25 mouse cellular contexts compared by ENCODE assay signal in the genomic region with DNA sequence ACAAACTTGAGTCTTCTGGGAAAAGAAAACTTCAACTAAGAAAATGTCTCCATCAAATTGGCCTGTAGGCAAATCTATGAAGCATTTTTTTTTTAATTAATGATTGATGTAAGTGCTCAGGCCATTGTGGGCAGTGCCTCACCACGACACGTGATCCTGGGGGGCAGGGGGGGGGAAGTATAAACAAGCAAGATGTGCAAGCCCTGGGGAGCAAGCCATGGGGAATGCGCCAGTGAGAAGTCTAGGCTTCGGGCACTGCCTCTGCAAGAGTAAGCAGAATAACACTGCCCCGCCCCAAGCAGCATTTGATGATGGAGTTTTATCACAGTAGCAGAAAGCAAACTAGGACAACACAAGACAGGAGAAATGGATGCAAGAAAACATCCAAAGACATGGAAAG. TPM values are rescaled to one million over a fixed set of nuclear protein-coding genes. Genes with fewer than 3 reads are reported as not detected.
DNase-seq lines count a peak whose midpoint lies in the region; ATAC-seq and TF ChIP-seq lines count a peak whose summit lies in the region.
"Had no signal": no experiment of that assay in that cellular context is flagged by ENCODE, and none has a peak within 500 bp of the region (broad histone marks: within the 10 kb centered on the region; RNA-seq: fewer than 3 reads in every experiment).

No protein-coding gene starts in this region.

- no peak for TF ChIP-seq POLR2A in CH12.LX (IDR thresholded peaks at IDR 0.05; ENCODE audit: low read depth, low read length)

- H3K27me3 ChIP-seq in CH12.LX (replicated peaks) = no peaks in the 10 kb centered on the region
- no peaks in the 10 kb centered on the region for H3K27me3 ChIP-seq in kidney, postnatal 0 days (ENCODE audit: insufficient read depth, low read length)
- H3K27me3 ChIP-seq: embryonic facial prominence, embryonic 13.5 days; forebrain, embryonic 15.5 days; heart, embryonic 13.5 days; limb, embryonic 12.5 days; liver, embryonic 15.5 days; midbrain, embryonic 15.5 days had no signal

- peak; percentile 47 for DNase-seq in 3T3-L1 (ENCODE audit: low read depth, low spot score)
- DNase-seq in CH12.LX (ENCODE audit: extremely low read depth) = no peak
- peak; percentile 24 for DNase-seq in kidney, postnatal 0 days (ENCODE audit: low spot score)
- peak; percentile 48 to 65 for DNase-seq in kidney, postnatal 4 days
- no peak for DNase-seq in urinary bladder, adult 2 months (ENCODE audit: low spot score)
- no peak for DNase-seq in thymus, postnatal 4 days
- DNase-seq: adrenal gland, postnatal 25 days; cerebellum, adult 11-12 months; cerebellum, adult 9-11 months; heart, postnatal 10 days; layer of hippocampus, postnatal 36 days; lung, embryonic 14.5 days; lung, postnatal 14 days; right cerebral cortex, postnatal 4 days; thymus, adult 2 months; thymus, postnatal 36 days had no signal

- TF ChIP-seq CTCF in CH12.LX (conservative IDR thresholded peaks at IDR 0.05 in 1 of 2, IDR thresholded peaks at IDR 0.05 in 1 of 2; ENCODE audit: low read depth in 2 of 2, low read length in 2 of 2) = no peak
- no peak for TF ChIP-seq CTCF in kidney, postnatal 0 days (IDR thresholded peaks at IDR 0.05; ENCODE audit: low read depth)

- ATAC-seq in kidney, postnatal 0 days (replicated peaks; ENCODE audit: low FRiP score, low read depth) = peak; percentile 70
- ATAC-seq: forebrain, embryonic 15.5 days; midbrain, embryonic 15.5 days had no signal

- in situ Hi-C loops in CH12.LX (cut with MboI; ENCODE audit: low pct_ligation_motif_present, low pct_unique_long_range_greater_than_20kb, low sequenced_read_pairs) = no loop called here

- dilution Hi-C loops in CH12.LX (cut with MboI; ENCODE audit: extremely low pct_ligation_motif_present, extremely low pct_unique_long_range_greater_than_20kb, low sequenced_read_pairs) = no loop called here

- no peaks in the 10 kb centered on the region for H3K79me2 ChIP-seq in CH12.LX (replicated peaks; ENCODE audit: control insufficient read depth, extremely low read depth, insufficient read depth, poor library complexity, severe bottlenecking)

- 43% methylated on average over 5 of the region's 5 CpGs for WGBS in kidney, postnatal 0 days

- no peak overlapping the region for H3K9ac ChIP-seq in CH12.LX (ENCODE audit: insufficient read depth, low read depth)
- no peak overlapping the region for H3K9ac ChIP-seq in kidney, postnatal 0 days (ENCODE audit: low read depth, low read length)
- H3K9ac ChIP-seq: embryonic facial prominence, embryonic 13.5 days; forebrain, embryonic 15.5 days; heart, embryonic 13.5 days; hindbrain, embryonic 14.5 days; limb, embryonic 12.5 days; liver, embryonic 15.5 days; lung, embryonic 14.5 days; midbrain, embryonic 15.5 days had no signal

- no peaks in the 10 kb centered on the region for H3K36me3 ChIP-seq in CH12.LX (replicated peaks in 1 of 2; ENCODE audit: control insufficient read depth in 1 of 2, insufficient read depth in 1 of 2, low read length in 1 of 2)
- no peaks in the 10 kb centered on the region for H3K36me3 ChIP-seq in kidney, postnatal 0 days (ENCODE audit: insufficient read depth, low read length)
- H3K36me3 ChIP-seq: embryonic facial prominence, embryonic 13.5 days; forebrain, embryonic 10.5 days; forebrain, embryonic 15.5 days; G1E; heart, embryonic 13.5 days; limb, embryonic 12.5 days; liver, embryonic 15.5 days; midbrain, embryonic 15.5 days had no signal

- TF ChIP-seq RAD21 in CH12.LX (IDR thresholded peaks at IDR 0.05; ENCODE audit: low read depth, low read length) = no peak

- no peak overlapping the region for H3K4me2 ChIP-seq in CH12.LX (ENCODE audit: insufficient read depth, low read depth, poor library complexity, severe bottlenecking)
- H3K4me2 ChIP-seq in kidney, postnatal 0 days (ENCODE audit: low read length) = no peak overlapping the region
- H3K4me2 ChIP-seq: embryonic facial prominence, embryonic 13.5 days; forebrain, embryonic 15.5 days; heart, embryonic 13.5 days; hindbrain, embryonic 14.5 days; limb, embryonic 12.5 days; liver, embryonic 15.5 days; lung, embryonic 14.5 days; midbrain, embryonic 15.5 days had no signal

- no peak overlapping the region for H3K27ac ChIP-seq in CH12.LX (ENCODE audit: insufficient read depth, low read depth)
- no peak overlapping the region for H3K27ac ChIP-seq in kidney, postnatal 0 days
- H3K27ac ChIP-seq: embryonic facial prominence, embryonic 13.5 days; forebrain, embryonic 10.5 days; forebrain, embryonic 15.5 days; heart, embryonic 13.5 days; hindbrain, embryonic 14.5 days; limb, embryonic 12.5 days; liver, embryonic 15.5 days; midbrain, embryonic 15.5 days had no signal

- no peak overlapping the region for H3K4me3 ChIP-seq in CH12.LX (replicated peaks in 1 of 3; ENCODE audit: low read depth in 2 of 3, low read length in 2 of 3, poor library complexity in 1 of 3)
- no peak overlapping the region for H3K4me3 ChIP-seq in kidney, postnatal 0 days (replicated peaks; ENCODE audit: low read depth, low read length)
- H3K4me3 ChIP-seq: embryonic facial prominence, embryonic 13.5 days; forebrain, embryonic 10.5 days; forebrain, embryonic 15.5 days; heart, embryonic 13.5 days; limb, embryonic 12.5 days; liver, embryonic 15.5 days; midbrain, embryonic 15.5 days had no signal

- peaks cover 7 to 22% of the 10 kb centered on the region in 2 experiments; a peak in 3 of 4 replicates for H3K4me1 ChIP-seq in CH12.LX (ENCODE audit: control insufficient read depth in 1 of 2, insufficient read depth in 2 of 2)
- peaks cover 13% of the 10 kb centered on the region for H3K4me1 ChIP-seq in kidney, postnatal 0 days (replicated peaks; ENCODE audit: insufficient read depth, low read length)
- H3K4me1 ChIP-seq: forebrain, embryonic 15.5 days; liver, embryonic 15.5 days; midbrain, embryonic 15.5 days had no signal

- H3K9me3 ChIP-seq in CH12.LX (replicated peaks; ENCODE audit: low read length) = no peaks in the 10 kb centered on the region
- no peaks in the 10 kb centered on the region for H3K9me3 ChIP-seq in kidney, postnatal 0 days (replicated peaks; ENCODE audit: low read length)
- H3K9me3 ChIP-seq: embryonic facial prominence, embryonic 13.5 days; forebrain, embryonic 10.5 days; forebrain, embryonic 15.5 days; G1E; heart, embryonic 13.5 days; limb, embryonic 12.5 days; liver, embryonic 15.5 days; midbrain, embryonic 15.5 days had no signal

- TF ChIP-seq EP300 in CH12.LX (IDR thresholded peaks at IDR 0.05; ENCODE audit: low read length) = no peak

TF ChIP-seq in CH12.LX, 34 proteins besides CTCF, POLR2A, EP300 and RAD21:
- TF ChIP-seq GABPA (IDR thresholded peaks at IDR 0.05; ENCODE audit: insufficient replicate concordance, low read depth, low read length) (no peak), MAZ (IDR thresholded peaks at IDR 0.05; ENCODE audit: low read depth, low read length) (no peak), ELF1 (IDR thresholded peaks at IDR 0.05; ENCODE audit: low read depth, low read length) (no peak), SMC3 (IDR thresholded peaks at IDR 0.05; ENCODE audit: low read depth, low read length) (no peak), BHLHE40 (IDR thresholded peaks at IDR 0.05; ENCODE audit: low read depth, low read length) (peak; percentile 27; the same call in 1 of the 2 replicates), SIN3A (IDR thresholded peaks at IDR 0.05; ENCODE audit: low read length) (no peak), TBP (conservative IDR thresholded peaks at IDR 0.05; ENCODE audit: low read depth, low read length) (no peak)
TF ChIP-seq in CH12.LX: peak in this region for 1.

RNA-seq across cellular contexts. Expression of gene Osbpl3, which starts 58.9 kb away (rescaled TPM):
- total RNA-seq in CH12.LX (2012; rRNA removed) (7.7 and 8.1 TPM in 2 replicates), CH12.LX (2014; rRNA removed) (2.2 and 2.7 TPM in 2 replicates)
- 3.5 and 3.8 TPM in 2 replicates for polyA plus RNA-seq in CH12.LX (2012; ENCODE audit: insufficient read length, low read depth)
- 17.4 and 19.7 TPM in 2 replicates for polyA plus RNA-seq in kidney, postnatal 0 days (2015; fragmentation: Nextera tagmentation; extraction: Ambion mirVana)
- polyA plus RNA-seq in urinary bladder, adult 2 months (2012; rRNA removed) = 54.8 and 61.4 TPM in 2 replicates
- polyA plus RNA-seq: G1E had no signal

Comparison
In these comparisons a context has a peak if more than half of its experiments do, and no peak if none do; other contexts are left out.
1. DNase-seq: peak in 3T3-L1 (single experiment), kidney, postnatal 0 days (single experiment) and kidney, postnatal 4 days (2 of 2); none in CH12.LX (single experiment), urinary bladder, adult 2 months (single experiment) and thymus, postnatal 4 days (single experiment).